Mouse (Mus musculus): ENCODE measurements around the gene Pear1. TPM values are rescaled to one million over a fixed set of nuclear protein-coding genes. Genes with fewer than 3 reads are reported as not detected.

Pear1 gene
- polyA plus RNA-seq, 1 experiment from 2014 or later, result 19.4 TPM

DNA sequence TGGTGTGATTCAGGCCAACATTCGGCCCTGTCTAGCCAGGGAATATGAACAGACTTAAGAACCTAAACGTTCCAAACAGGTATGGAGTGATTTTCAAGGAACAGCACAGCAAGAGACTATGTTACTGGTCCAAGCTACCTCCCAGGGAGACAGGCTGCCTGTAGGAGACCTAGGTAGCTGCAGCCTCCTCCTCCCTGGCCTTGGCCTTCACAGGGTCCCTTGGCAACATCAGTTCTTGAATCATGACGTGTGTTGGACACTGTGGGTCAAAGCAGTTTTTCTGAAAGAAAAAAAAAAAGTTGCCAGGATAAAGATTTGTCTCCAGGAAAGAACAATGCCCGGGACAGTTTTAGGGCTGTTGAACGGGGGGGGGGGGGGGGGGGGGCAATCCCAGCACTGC is 85.2 kb downstream of the Pear1 start:
- H3K4me3 ChIP-seq (ENCODE audit: low read length), result no peak overlapping the region
- peaks cover 30% of the 10 kb centered on the region for H3K36me3 ChIP-seq (ENCODE audit: control insufficient read depth, insufficient read depth)
- H3K4me1 ChIP-seq (ENCODE audit: control insufficient read depth, insufficient read depth, low read length), result peaks cover 3% of the 10 kb centered on the region; the same call in 1 of the 2 replicates
- no peaks in the 10 kb centered on the region for H3K9me3 ChIP-seq (replicated peaks; ENCODE audit: control insufficient read depth, low read length)
- H3K27ac ChIP-seq (ENCODE audit: low read length), result no peak overlapping the region
- ATAC-seq (replicated peaks; ENCODE audit: extremely low read depth, insufficient read depth, low FRiP score), result no peak
- no peak overlapping the region for H3K9ac ChIP-seq (ENCODE audit: low read length)
- H3K27me3 ChIP-seq (ENCODE audit: control insufficient read depth, insufficient read depth, low read length), result no peaks in the 10 kb centered on the region
- H3K4me2 ChIP-seq (ENCODE audit: low read depth, low read length), result no peak overlapping the region
- 90% methylated on average over 5 of the region's 5 CpGs for WGBS

DNA sequence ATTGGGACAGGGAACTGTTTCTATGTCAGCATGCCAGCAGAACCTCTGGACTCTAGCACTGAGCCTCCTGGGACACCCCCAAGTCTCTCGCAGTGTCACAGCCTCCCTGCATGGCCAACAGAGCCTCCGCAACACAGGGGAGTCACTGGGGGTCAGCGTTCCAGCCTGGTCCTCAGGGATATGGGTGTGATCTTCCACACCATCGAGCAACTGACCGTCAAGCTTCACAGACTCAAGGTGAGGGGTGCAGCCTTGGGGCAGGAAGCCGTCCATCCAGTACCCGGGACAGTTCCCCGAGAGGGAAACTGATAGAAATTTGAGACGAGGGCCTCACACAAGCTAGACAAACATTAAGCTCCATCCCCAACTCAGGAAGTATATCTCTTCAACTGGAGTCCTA is 88.8 kb downstream of the Pear1 start:
- no peak overlapping the region for H3K9ac ChIP-seq (ENCODE audit: low read length)
- no peak overlapping the region for H3K4me2 ChIP-seq (ENCODE audit: low read depth, low read length)
- no peaks in the 10 kb centered on the region for H3K27me3 ChIP-seq (ENCODE audit: control insufficient read depth, insufficient read depth, low read length)
- peaks cover 54% of the 10 kb centered on the region for H3K36me3 ChIP-seq (ENCODE audit: control insufficient read depth, insufficient read depth)
- H3K4me1 ChIP-seq (ENCODE audit: control insufficient read depth, insufficient read depth, low read length), result no peaks in the 10 kb centered on the region
- H3K9me3 ChIP-seq (replicated peaks; ENCODE audit: control insufficient read depth, low read length), result no peaks in the 10 kb centered on the region
- WGBS, result 78% methylated on average over 9 of the region's 9 CpGs
- no peak overlapping the region for H3K27ac ChIP-seq (ENCODE audit: low read length)
- H3K4me3 ChIP-seq (ENCODE audit: low read length), result no peak overlapping the region
- no peak for ATAC-seq (replicated peaks; ENCODE audit: extremely low read depth, insufficient read depth, low FRiP score)

DNA sequence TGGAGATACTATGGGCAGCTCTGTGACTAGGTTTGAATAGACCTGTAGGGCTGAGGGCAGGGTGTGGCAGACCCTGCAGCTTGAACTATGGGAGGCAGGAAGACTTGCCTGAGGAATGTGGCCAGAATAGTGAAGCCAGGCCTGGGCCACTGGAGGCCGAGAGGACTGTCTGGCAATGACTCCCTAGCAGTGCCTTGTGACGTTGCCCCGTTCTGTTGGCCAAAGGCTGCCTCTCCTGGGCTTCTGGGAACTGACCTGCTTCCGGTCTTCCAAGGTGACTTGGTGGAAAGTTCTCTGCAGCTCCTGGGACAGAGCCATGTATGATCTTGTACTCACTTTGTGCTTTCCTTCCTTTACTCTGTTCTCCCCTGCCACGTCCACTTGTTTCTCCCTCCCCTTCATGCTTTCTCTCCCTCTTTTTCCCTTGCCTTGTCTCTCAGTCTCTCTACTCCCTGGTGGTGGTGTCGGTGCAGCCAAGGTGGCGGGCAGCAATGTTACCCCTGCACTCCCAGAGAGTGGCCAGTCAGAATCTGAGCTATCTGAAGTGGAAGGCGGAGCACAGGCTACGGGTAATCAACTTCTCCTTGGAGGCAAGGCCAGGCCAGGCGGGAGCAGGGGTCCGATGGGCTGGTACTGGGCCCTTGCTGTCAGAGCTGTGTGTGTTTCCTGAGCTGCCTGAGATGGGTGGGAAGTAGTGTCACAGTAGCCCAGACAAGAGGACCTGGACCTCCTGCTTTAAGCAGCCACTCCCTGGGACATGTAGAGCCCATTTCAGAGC is 89.9 kb downstream of the Pear1 start:
- WGBS, result 68% methylated on average over 11 of the region's 11 CpGs
- H3K9me3 ChIP-seq (replicated peaks; ENCODE audit: control insufficient read depth, low read length), result no peaks in the 10 kb centered on the region
- H3K4me3 ChIP-seq (ENCODE audit: low read length), result no peak overlapping the region
- H3K27ac ChIP-seq (ENCODE audit: low read length), result no peak overlapping the region
- H3K4me2 ChIP-seq (ENCODE audit: low read depth, low read length), result no peak overlapping the region
- H3K9ac ChIP-seq (ENCODE audit: low read length), result no peak overlapping the region
- no peaks in the 10 kb centered on the region for H3K27me3 ChIP-seq (ENCODE audit: control insufficient read depth, insufficient read depth, low read length)
- peaks cover 59% of the 10 kb centered on the region for H3K36me3 ChIP-seq (ENCODE audit: control insufficient read depth, insufficient read depth)
- no peaks in the 10 kb centered on the region for H3K4me1 ChIP-seq (ENCODE audit: control insufficient read depth, insufficient read depth, low read length)
- no peak for ATAC-seq (replicated peaks; ENCODE audit: extremely low read depth, insufficient read depth, low FRiP score)

- Histone ChIP-seq H3K4me2 (ENCODE audit: low read depth, low read length) (no peak overlapping the region), H3K9ac (ENCODE audit: low read length) (no peak overlapping the region), H3K27ac (ENCODE audit: low read length) (no peak overlapping the region), H3K4me3 (ENCODE audit: low read length) (no peak overlapping the region), H3K4me1 (ENCODE audit: control insufficient read depth, insufficient read depth, low read length) (no peaks in the 10 kb centered on the region), H3K36me3 (ENCODE audit: control insufficient read depth, insufficient read depth) (peaks cover 65% of the 10 kb centered on the region), H3K9me3 (replicated peaks; ENCODE audit: control insufficient read depth, low read length) (no peaks in the 10 kb centered on the region), H3K27me3 (ENCODE audit: control insufficient read depth, insufficient read depth, low read length) (no peaks in the 10 kb centered on the region)
- ATAC-seq (replicated peaks; ENCODE audit: extremely low read depth, insufficient read depth, low FRiP score), result no peak
- WGBS, result 67% methylated on average over 4 of the region's 4 CpGs
Measured at GRCm38 (mm10) chr3:87733098-87733497, 91.0 kb downstream of the Pear1 start.

GRCm38 (mm10) chr3:87728696-87729095 is 95.4 kb downstream of the Pear1 start:
- H3K4me3 ChIP-seq (ENCODE audit: low read length), result no peak overlapping the region
- 86% methylated on average over 6 of the region's 6 CpGs for WGBS
- peaks cover 68% of the 10 kb centered on the region for H3K36me3 ChIP-seq (ENCODE audit: control insufficient read depth, insufficient read depth)
- no peak overlapping the region for H3K27ac ChIP-seq (ENCODE audit: low read length)
- H3K27me3 ChIP-seq (ENCODE audit: control insufficient read depth, insufficient read depth, low read length), result no peaks in the 10 kb centered on the region
- H3K4me1 ChIP-seq (ENCODE audit: control insufficient read depth, insufficient read depth, low read length), result no peaks in the 10 kb centered on the region
- H3K9me3 ChIP-seq (replicated peaks; ENCODE audit: control insufficient read depth, low read length), result no peaks in the 10 kb centered on the region
- no peak for ATAC-seq (replicated peaks; ENCODE audit: extremely low read depth, insufficient read depth, low FRiP score)
- H3K4me2 ChIP-seq (ENCODE audit: low read depth, low read length), result no peak overlapping the region
- H3K9ac ChIP-seq (ENCODE audit: low read length), result no peak overlapping the region

GRCm38 (mm10) chr3:87726191-87726590 is 97.9 kb downstream of the Pear1 start:
- H3K9ac ChIP-seq (ENCODE audit: low read length), result no peak overlapping the region
- no peak for ATAC-seq (replicated peaks; ENCODE audit: extremely low read depth, insufficient read depth, low FRiP score)
- H3K4me3 ChIP-seq (ENCODE audit: low read length), result no peak overlapping the region
- H3K36me3 ChIP-seq (ENCODE audit: control insufficient read depth, insufficient read depth), result peaks cover 59% of the 10 kb centered on the region
- H3K9me3 ChIP-seq (replicated peaks; ENCODE audit: control insufficient read depth, low read length), result no peaks in the 10 kb centered on the region
- no peak overlapping the region for H3K4me2 ChIP-seq (ENCODE audit: low read depth, low read length)
- no peak overlapping the region for H3K27ac ChIP-seq (ENCODE audit: low read length)
- H3K4me1 ChIP-seq (ENCODE audit: control insufficient read depth, insufficient read depth, low read length), result no peaks in the 10 kb centered on the region
- WGBS, result 90% methylated on average over 7 of the region's 7 CpGs
- no peaks in the 10 kb centered on the region for H3K27me3 ChIP-seq (ENCODE audit: control insufficient read depth, insufficient read depth, low read length)

DNA sequence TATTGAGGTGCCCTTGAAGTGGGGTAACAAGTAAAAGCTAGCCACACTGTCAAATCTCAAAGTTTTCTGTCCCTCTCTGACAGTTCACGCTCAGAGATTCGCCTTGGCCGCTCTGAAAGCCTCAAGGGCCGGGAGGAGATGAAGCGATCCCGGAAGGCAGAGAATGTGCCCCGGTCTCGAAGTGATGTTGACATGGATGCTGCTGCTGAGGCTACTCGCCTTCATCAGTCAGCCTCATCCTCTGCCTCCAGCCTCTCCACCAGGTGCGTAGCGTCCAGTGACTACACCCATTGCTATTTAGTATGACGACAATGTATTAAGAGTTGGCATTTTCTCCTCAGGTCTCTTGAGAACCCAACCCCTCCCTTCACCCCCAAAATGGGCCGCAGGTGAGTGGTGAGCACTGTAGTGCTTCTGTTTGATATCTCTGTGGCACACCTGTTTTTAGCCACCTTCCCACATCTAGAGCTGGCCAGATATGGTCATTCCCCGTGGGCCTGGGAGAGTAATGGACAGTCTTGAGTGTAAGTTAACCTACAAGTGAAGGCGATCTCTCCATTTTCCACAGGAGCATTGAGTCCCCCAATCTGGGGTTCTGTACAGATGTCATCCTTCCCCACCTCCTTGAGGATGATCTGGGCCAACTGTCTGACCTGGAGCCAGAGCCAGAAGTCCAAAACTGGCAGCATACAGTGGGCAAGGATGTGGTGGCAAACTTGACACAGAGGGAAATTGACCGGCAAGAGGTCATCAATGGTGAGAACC is 98.5 kb downstream of the Pear1 start:
- Histone ChIP-seq H3K27ac (ENCODE audit: low read length) (no peak overlapping the region), H3K9me3 (replicated peaks; ENCODE audit: control insufficient read depth, low read length) (no peaks in the 10 kb centered on the region)
- 98% methylated on average over 16 of the region's 16 CpGs for WGBS

GRCm38 (mm10) chr3:87724556-87724955 is 99.5 kb downstream of the Pear1 start:
- no peaks in the 10 kb centered on the region for H3K4me1 ChIP-seq (ENCODE audit: control insufficient read depth, insufficient read depth, low read length)
- H3K27me3 ChIP-seq (ENCODE audit: control insufficient read depth, insufficient read depth, low read length), result no peaks in the 10 kb centered on the region
- H3K36me3 ChIP-seq (ENCODE audit: control insufficient read depth, insufficient read depth), result peaks cover 55% of the 10 kb centered on the region
- 65% methylated on average over 6 of the region's 6 CpGs for WGBS
- no peak overlapping the region for H3K9ac ChIP-seq (ENCODE audit: low read length)
- H3K4me3 ChIP-seq (ENCODE audit: low read length), result no peak overlapping the region
- H3K4me2 ChIP-seq (ENCODE audit: low read depth, low read length), result no peak overlapping the region
- no peak for ATAC-seq (replicated peaks; ENCODE audit: extremely low read depth, insufficient read depth, low FRiP score)
- H3K27ac ChIP-seq (ENCODE audit: low read length), result no peak overlapping the region
- no peaks in the 10 kb centered on the region for H3K9me3 ChIP-seq (replicated peaks; ENCODE audit: control insufficient read depth, low read length)

More for the DNA sequence above, 98.5 kb downstream of the Pear1 start:
- H3K4me1 ChIP-seq (ENCODE audit: control insufficient read depth, insufficient read depth, low read length), result no peaks in the 10 kb centered on the region
- peaks cover 57% of the 10 kb centered on the region for H3K36me3 ChIP-seq (ENCODE audit: control insufficient read depth, insufficient read depth)
- H3K9ac ChIP-seq (ENCODE audit: low read length), result no peak overlapping the region
- no peak overlapping the region for H3K4me2 ChIP-seq (ENCODE audit: low read depth, low read length)
- H3K27me3 ChIP-seq (ENCODE audit: control insufficient read depth, insufficient read depth, low read length), result no peaks in the 10 kb centered on the region
- ATAC-seq (replicated peaks; ENCODE audit: extremely low read depth, insufficient read depth, low FRiP score), result no peak
- H3K4me3 ChIP-seq (ENCODE audit: low read length), result no peak overlapping the region

- H3K4me1 ChIP-seq (ENCODE audit: control insufficient read depth, insufficient read depth, low read length), result no peaks in the 10 kb centered on the region
- no peak overlapping the region for H3K27ac ChIP-seq (ENCODE audit: low read length)
- no peak overlapping the region for H3K4me2 ChIP-seq (ENCODE audit: low read depth, low read length)
- WGBS, result 76% methylated on average over 2 of the region's 2 CpGs
- H3K27me3 ChIP-seq (ENCODE audit: control insufficient read depth, insufficient read depth, low read length), result no peaks in the 10 kb centered on the region
- no peak overlapping the region for H3K9ac ChIP-seq (ENCODE audit: low read length)
- H3K9me3 ChIP-seq (replicated peaks; ENCODE audit: control insufficient read depth, low read length), result no peaks in the 10 kb centered on the region
- H3K4me3 ChIP-seq (ENCODE audit: low read length), result no peak overlapping the region
- no peak for ATAC-seq (replicated peaks; ENCODE audit: extremely low read depth, insufficient read depth, low FRiP score)
- peaks cover 43% of the 10 kb centered on the region for H3K36me3 ChIP-seq (ENCODE audit: control insufficient read depth, insufficient read depth)
Measured at GRCm38 (mm10) chr3:87718525-87718924, 105.6 kb downstream of the Pear1 start.
